Mouse (Mus musculus) liver, adult (tissue): ENCODE measurements at regions not wholly inside any gene's neighbourhood (a gene's known extent, or its start where the extent isn't known, plus 50 kb on each side); places are given as distances from the start of the nearest gene placed in this dataset.

Experiments used
- GATA4 ChIP-seq: IDR thresholded peaks from 2 replicates; pipeline ENCODE4 v1.6.1; 2014; ENCODE audit warnings: mild to moderate bottlenecking, low read length; ENCODE audit not compliant: insufficient replicate concordance

- TF ChIP-seq GATA4: no peak
These were observed 94.5 kb upstream of the Galnt15 start for GRCm38 (mm10) chr14:31934321-31934720.

GRCm38 (mm10) chr14:31934771-31935170 lies 94.0 kb upstream of the Galnt15 start:
- no peak for TF ChIP-seq GATA4

- peak; percentile 31; the same call in 1 of the 2 replicates for TF ChIP-seq GATA4
These were observed 93.4 kb upstream of the Galnt15 start for GRCm38 (mm10) chr14:31935411-31935810.

GRCm38 (mm10) chr14:31936581-31936980 lies 92.2 kb upstream of the Galnt15 start:
- TF ChIP-seq GATA4: no peak

- no peak for TF ChIP-seq GATA4
These were observed 87.9 kb upstream of the Galnt15 start for GRCm38 (mm10) chr14:31940900-31941299.

- TF ChIP-seq GATA4: no peak
These were observed 86.4 kb upstream of the Galnt15 start for GRCm38 (mm10) chr14:31942266-31942960.

GRCm38 (mm10) chr14:31944682-31945081 lies 84.1 kb upstream of the Galnt15 start:
- TF ChIP-seq GATA4: no peak

GRCm38 (mm10) chr14:31945125-31945524 lies 83.7 kb upstream of the Galnt15 start:
- TF ChIP-seq GATA4: no peak

GRCm38 (mm10) chr14:31946032-31946431 lies 82.8 kb upstream of the Galnt15 start:
- TF ChIP-seq GATA4: no peak

- no peak for TF ChIP-seq GATA4
These were observed 81.5 kb upstream of the Galnt15 start for GRCm38 (mm10) chr14:31947246-31947645.

- no peak for TF ChIP-seq GATA4
These were observed 76.9 kb upstream of the Galnt15 start for GRCm38 (mm10) chr14:31951894-31952293.

GRCm38 (mm10) chr14:31953783-31954182 lies 75.0 kb upstream of the Galnt15 start:
- TF ChIP-seq GATA4: no peak

GRCm38 (mm10) chr14:31954945-31955344 lies 73.8 kb upstream of the Galnt15 start:
- no peak for TF ChIP-seq GATA4

GRCm38 (mm10) chr14:31957211-31957638 lies 71.6 kb upstream of the Galnt15 start:
- TF ChIP-seq GATA4: peak; percentile 50; the same call in 1 of the 2 replicates

- TF ChIP-seq GATA4: no peak
These were observed 68.5 kb upstream of the Galnt15 start for GRCm38 (mm10) chr14:31960201-31960854.

- TF ChIP-seq GATA4: no peak; the same call in 1 of the 2 replicates
These were observed 67.3 kb upstream of the Galnt15 start for GRCm38 (mm10) chr14:31961442-31961841.
